Mouse (Mus musculus) ES-CJ7 (cell line): ENCODE data around the gene Litaf.

Source experiments
- DNase-seq: peaks from one replicate; pipeline ENCODE4 v3.0.0; 2011; ENCODE audit warnings: low read depth, low spot score

The Litaf gene

DNA sequence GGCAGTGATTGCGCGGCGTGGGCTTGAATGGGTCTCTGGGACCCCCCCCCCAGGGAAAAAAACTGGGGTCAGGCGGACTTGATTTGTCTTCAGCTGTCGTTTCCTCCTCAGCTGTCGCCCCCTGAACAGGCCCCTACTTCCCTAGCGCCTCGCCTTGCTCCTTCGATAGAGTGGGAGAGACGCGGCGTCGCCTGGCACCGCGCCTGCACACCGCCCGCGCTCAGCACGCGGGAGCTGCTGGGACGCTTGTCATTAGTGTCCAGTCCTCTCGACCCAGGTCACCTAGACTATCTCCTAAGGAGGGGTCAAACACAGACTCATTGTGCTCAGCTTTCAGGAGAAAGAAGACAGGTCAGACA, 855 bp upstream of the Litaf start:
- DNase-seq: no peak

DNA sequence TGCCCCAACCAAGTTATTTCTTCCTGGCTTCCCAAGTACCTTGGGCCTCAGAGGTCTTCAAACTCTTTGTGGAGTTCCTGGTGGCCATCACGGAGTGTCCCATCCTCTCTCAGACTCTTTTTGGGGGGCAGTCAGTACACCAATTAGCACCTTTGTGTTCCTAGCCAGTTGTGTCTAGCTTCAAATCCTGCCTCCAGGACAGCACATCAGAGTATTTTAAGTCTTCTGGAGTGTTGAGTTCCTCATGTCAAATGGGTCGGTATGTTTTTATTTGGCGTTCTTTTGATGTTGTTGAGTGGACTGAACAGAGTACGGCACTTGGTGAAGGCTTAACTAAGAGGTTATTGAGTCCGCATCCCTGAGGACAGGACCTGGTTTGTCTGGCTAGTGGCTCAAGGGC, 526 bp downstream of the Litaf start:
- DNase-seq: no peak

GRCm38 (mm10) chr16:11064742-11065141, 1.2 kb downstream of the Litaf start:
- DNase-seq: no peak

DNA sequence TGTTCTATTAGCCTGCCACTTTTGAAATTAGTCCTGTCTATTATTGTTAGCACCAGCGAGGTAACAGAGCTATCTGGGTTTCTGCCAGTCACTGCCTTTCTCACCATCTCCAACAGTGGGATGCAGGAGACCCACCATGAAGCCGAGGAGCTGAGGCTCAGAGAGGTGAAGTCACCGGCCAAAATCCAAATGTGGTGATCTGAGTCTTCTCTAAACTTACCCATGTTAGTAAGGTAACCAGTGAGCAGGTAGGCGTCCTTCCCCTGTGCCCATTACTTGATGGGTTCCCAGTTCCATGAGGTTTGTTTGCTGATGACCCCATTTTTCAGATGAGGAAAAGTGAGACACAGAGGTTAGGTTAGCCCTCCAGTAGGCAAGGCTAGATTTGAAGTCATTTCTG, 1.6 kb downstream of the Litaf start:
- DNase-seq: no peak

GRCm38 (mm10) chr16:11062794-11063721, 2.9 kb downstream of the Litaf start:
- DNase-seq: no peak

DNA sequence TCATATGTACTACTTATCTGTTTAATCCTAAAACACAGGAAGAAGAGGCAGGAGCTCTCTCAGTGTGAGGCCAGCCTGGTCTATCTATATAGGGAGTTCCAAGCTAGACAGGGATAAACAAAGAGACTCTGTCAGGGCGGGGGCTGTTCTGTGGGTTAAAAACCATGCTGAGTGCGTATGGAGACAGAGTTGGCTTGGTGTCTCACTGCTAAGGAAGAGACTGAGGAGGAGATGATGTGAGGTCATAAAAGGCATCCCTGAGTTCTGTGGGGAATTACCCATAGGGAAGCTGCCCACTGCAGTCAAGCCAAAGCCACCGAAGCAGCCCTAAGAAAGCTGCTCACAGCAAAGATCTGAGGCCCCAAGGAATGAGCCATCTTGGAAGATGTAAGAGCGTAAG, 5.3 kb downstream of the Litaf start, which contains the start of gene Snn:
Gene Snn (plus strand): TSS at position 301 of the 400 bp plus-strand sequence.
- no peak for DNase-seq

DNA sequence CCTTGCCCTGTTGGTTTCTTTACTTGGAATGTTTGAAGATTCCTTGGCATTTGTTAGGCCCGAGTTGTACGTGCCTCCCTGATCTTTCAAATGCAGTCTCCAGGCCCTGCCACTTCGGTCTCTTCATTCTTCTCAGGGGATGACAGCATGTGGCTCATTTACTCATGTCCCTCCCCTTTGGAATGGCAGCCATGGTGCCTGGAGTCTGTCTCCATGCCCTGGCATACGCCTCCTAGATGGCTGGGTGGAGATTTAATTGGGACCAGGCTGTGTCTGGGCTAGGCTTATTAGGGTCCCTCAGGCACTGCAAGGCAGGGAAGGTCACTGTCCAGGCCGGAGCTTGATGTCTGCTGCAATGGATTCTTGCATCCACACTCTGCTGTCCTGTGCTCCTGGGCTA, 10.0 kb downstream of the Litaf start:
- DNase-seq: no peak

GRCm38 (mm10) chr16:11054871-11055270, 11.1 kb downstream of the Litaf start:
- no peak for DNase-seq

GRCm38 (mm10) chr16:11054409-11054808, 11.5 kb downstream of the Litaf start:
- DNase-seq: peak; percentile 42

DNA sequence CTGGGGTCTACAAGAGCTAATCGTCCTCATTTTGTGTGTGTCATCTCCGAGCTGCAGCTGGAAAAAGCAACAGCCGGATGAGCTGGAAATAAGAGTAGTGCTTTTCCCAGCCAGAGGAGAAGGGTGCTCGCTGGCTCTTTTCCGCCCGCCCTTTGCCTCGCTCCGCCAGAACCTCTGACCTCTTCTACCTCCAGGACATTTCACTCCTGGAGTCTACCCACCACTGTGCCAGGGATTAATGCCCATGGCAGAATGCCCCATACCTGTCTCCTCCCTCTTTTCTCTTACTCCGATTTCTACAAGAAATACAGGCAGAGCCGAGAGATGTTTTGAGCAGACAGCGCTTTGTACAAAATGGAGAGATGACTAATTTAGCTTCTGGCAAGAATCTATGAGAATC, 14.8 kb downstream of the Litaf start:
- no peak for DNase-seq

GRCm38 (mm10) chr16:11050226-11050625, 15.7 kb downstream of the Litaf start:
- no peak for DNase-seq

DNA sequence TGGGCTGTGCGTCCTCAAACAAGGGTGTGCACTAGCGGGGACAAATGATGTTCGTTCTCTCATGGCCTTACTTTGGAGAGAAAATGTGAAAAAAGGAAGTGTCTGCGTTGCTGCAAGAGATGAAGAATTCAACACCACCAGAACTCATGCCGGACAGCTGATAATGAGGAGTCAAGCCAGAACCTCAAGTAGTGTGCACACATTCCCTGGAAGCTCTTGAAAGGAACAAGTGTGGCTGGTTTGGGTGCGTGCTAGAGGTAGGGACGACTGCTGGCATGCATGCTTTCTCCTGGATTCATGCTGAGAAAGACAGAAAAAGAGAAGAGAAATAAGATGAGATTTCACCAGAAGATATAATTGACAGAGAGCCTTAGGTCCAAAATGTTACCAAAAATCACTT, 18.8 kb downstream of the Litaf start:
- no peak for DNase-seq

DNA sequence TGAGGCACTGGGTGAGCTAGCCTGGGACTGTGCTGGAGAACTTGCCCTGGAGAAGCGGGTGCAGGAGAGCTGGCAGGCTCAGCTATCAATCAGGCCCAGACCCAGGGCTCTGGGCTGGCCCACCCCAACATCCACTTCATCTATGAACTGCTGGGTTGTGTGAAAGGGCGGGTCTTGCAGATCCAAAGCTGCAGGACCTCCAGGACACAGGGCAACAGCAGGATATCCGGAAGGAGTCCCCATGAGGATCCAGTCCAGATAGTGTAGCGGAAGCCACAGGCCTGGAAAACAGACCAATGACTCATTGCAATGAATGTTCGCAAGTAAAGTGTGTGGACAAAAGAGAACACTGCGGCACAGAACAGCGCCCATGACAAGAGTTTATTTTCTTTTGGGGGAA, 19.5 kb downstream of the Litaf start:
- no peak for DNase-seq

- DNase-seq: no peak
These were observed 22.7 kb downstream of the Litaf start for GRCm38 (mm10) chr16:11043239-11043638.

DNA sequence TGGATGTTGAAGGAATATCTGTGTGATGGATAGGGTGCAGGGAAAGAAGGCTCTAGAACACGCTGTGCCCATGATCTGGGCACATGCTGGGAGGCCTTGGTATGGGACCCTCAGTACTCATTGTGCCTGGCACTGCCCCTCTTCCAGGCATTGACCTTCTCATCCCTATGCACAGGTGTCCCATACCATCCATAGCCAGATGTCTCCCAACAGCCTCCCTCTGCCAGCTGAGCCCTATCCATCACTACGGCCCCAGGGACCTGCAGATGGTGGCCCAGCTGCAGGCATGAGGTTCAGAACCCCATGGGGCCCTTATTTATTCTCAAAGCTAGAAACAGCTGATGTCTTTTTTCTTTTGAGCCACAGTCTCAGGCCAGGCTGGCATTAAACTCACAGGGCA, 25.4 kb downstream of the Litaf start:
- no peak for DNase-seq

- peak; percentile 86 for DNase-seq
These were observed 30.0 kb downstream of the Litaf start for GRCm38 (mm10) chr16:11035790-11036431.

DNA sequence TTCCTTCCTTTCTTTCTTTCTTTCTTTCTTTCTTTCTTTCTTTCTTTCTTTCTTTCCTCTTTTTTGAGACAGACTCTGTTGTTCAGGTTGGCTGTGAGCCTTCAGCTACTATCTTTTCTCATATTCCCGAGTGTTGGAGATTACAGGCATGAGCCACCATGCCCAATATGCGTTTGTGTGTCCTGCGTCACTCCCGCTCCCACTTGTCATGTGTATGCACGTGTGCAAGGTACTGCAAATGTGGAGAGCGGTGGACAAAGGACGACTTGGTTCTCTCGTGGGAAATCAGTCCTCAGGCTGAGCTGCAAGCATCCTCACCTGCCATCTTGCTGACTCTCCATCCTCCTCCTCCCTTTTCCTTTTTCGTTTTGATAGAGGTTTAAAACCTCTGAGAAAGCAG, 30.7 kb downstream of the Litaf start:
- DNase-seq: no peak

DNA sequence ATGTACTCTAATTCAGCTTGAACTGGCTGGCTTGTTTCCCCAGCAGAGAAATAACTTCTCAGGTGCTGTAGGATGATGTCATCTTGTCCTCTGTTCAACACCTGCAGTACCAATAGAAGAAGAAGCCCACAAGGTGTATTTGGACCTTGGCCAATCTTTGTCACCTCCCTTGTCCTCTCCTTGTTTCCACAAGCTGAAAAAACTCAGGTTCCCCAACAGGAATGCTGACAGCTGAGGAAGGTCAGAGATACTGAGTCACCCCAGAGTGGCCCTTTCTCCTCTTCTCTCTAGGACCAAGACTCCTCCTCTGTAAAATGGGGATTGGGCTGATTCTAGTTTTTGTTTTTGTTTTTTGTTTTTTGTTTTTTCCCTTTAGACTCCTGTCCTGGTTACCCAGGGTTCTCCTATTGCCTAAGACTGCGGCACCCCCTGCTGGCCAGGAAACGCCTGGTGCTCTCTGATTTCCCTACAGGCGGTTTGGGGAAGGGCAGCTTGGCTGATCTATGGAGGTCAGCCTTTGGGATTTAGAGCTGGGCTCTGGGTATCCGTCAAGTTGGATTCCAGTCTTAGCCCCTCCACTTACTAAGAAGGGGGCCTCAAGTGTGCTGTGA, 31.7 kb downstream of the Litaf start:
- DNase-seq: peak; percentile 80

GRCm38 (mm10) chr16:11031320-11031719, 34.6 kb downstream of the Litaf start:
- no peak for DNase-seq

DNA sequence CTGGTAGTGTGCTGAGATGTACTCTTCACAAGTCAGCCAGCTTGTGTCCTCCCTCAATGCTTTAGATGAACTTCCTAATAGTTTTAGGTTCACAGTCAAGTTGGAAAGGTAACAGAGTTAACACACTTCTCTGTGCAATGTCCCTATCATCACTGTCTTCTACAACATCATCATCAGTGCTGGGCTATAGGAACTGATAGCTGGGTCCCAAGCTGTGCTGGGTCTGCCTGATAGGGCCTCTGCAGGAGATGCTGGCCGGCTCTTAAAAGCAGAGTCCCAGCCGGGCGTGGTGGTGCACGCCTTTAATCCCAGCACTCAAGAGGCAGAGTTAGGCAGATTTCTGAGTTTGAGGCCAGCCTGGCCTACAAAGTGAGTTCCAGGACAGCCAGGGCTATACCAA, 35.1 kb downstream of the Litaf start:
- no peak for DNase-seq

- no peak for DNase-seq
These were observed 37.8 kb downstream of the Litaf start for GRCm38 (mm10) chr16:11028206-11028605.

GRCm38 (mm10) chr16:11024841-11025240, 41.1 kb downstream of the Litaf start:
- no peak for DNase-seq

- no peak for DNase-seq
These were observed 42.3 kb downstream of the Litaf start for GRCm38 (mm10) chr16:11023618-11024017.
